In genomic region chr8:84595648-84596047, GRCm38 (mm10) we compare ENCODE assay signal across 9 mouse cellular contexts.
DNase-seq lines count a peak whose midpoint lies in the region; ATAC-seq and TF ChIP-seq lines count a peak whose summit lies in the region.
"Had no signal": no experiment of that assay in that cellular context is flagged by ENCODE, and none has a peak within 500 bp of the region (broad histone marks: within the 10 kb centered on the region; RNA-seq: fewer than 3 reads in every experiment).

No protein-coding gene starts in this region.

- no peaks in the 10 kb centered on the region for H3K36me3 ChIP-seq in heart, embryonic 12.5 days
- H3K36me3 ChIP-seq: limb, embryonic 15.5 days had no signal

- H3K9ac ChIP-seq in heart, embryonic 12.5 days: no peak overlapping the region
- H3K9ac ChIP-seq: limb, embryonic 15.5 days had no signal

- H3K27me3 ChIP-seq in heart, embryonic 12.5 days (replicated peaks): peaks cover 27% of the 10 kb centered on the region

- H3K4me3 ChIP-seq in heart, embryonic 12.5 days: no peak overlapping the region
- H3K4me3 ChIP-seq in embryonic fibroblast, embryonic 13.5 days (ENCODE audit: insufficient read depth, low read length): no peak overlapping the region
- H3K4me3 ChIP-seq: limb, embryonic 15.5 days had no signal

- no peak for TF ChIP-seq POLR2A in embryonic fibroblast, embryonic 13.5 days (IDR thresholded peaks at IDR 0.05; ENCODE audit: low read depth, low read length)

- DNase-seq in heart, adult 8-10 months (ENCODE audit: low spot score): peak; percentile 26
- DNase-seq in CD4-positive helper T cell, adult 2 months (ENCODE audit: low read depth, low spot score): peak; percentile 54
- peak; percentile 41 to 46 for DNase-seq in adrenal gland, adult 18-20 months (ENCODE audit: low spot score in 2 of 2)
- DNase-seq in kidney, postnatal 14 days: peak; percentile 68
- DNase-seq in mesoderm, embryonic 11.5 days (ENCODE audit: low read depth, low spot score): peak; percentile 49
- DNase-seq in thymus, postnatal 14 days: peak; percentile 65

- TF ChIP-seq CTCF in embryonic fibroblast, embryonic 13.5 days (IDR thresholded peaks at IDR 0.05; ENCODE audit: borderline replicate concordance, insufficient read depth, low read length): peak; percentile 32; the same call in 1 of the 2 replicates

- peaks cover 27% of the 10 kb centered on the region for H3K4me1 ChIP-seq in heart, embryonic 12.5 days (replicated peaks)
- no peaks in the 10 kb centered on the region for H3K4me1 ChIP-seq in embryonic fibroblast, embryonic 13.5 days (ENCODE audit: control insufficient read depth, insufficient read depth, low read length)

- no peak for ATAC-seq in heart, embryonic 12.5 days (ENCODE audit: insufficient number of reproducible peaks, low FRiP score)

- no peak overlapping the region for H3K27ac ChIP-seq in heart, embryonic 12.5 days (ENCODE audit: poor library complexity, severe bottlenecking)
- no peak overlapping the region for H3K27ac ChIP-seq in embryonic fibroblast, embryonic 13.5 days (ENCODE audit: insufficient read depth, low read length)
- H3K27ac ChIP-seq: limb, embryonic 15.5 days had no signal

- H3K4me2 ChIP-seq in heart, embryonic 12.5 days: no peak overlapping the region
- H3K4me2 ChIP-seq: limb, embryonic 15.5 days had no signal

- 15% methylated on average over 9 of the region's 9 CpGs for WGBS in heart, embryonic 12.5 days

- no peaks in the 10 kb centered on the region for H3K9me3 ChIP-seq in heart, embryonic 12.5 days (replicated peaks)
- H3K9me3 ChIP-seq: limb, embryonic 15.5 days had no signal
